Mouse (Mus musculus): Measurements from ENCODE around the gene Mrpl53. TPM values are rescaled to one million over a fixed set of nuclear protein-coding genes. Genes with fewer than 3 reads are reported as not detected.

Mrpl53 gene
- polyA plus RNA-seq (2017; shearing (Covaris generic)) = 65.4 TPM

DNA sequence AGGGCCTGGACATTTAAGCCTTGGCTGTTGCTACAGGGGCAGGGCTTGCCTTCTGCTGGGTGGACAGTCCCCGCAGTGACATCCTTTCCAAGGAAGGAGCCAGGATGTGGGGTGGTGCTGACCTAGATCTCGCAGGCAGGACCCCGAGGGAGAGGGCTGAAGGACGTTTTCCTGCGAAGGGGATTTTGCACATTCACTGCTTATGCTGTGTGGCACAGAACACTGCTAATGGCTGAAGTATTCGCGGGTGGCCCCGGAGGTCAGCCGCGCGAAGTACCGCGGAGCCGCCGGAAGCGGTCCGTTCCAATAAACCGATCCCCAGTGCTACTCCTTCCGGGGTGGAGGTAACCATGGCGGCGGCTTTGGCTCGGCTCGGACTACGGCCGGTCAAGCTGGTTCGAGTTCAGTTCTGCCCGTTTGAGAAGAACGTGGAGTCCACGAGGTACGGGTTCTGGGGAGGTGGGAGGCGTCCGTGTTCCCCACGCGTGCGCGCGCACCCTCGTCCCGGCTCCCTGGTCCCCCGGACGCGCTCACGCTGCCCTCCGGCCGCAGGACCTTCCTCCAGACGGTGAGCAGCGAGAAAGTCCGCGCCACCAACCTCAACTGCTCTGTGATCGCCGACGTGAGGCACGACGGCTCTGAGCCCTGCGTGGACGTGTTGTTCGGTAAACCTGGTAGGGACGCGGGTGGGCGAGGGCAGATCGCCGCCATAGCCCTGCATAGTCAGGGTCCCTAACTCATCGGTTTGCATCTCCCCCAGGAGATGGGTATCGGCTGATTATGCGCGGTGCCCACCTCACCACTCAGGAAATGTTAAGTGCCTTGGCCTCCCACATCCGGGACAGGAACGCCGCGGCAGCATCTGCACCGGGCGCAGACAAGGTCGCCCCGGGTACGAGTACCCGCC, at the start of gene Mrpl53:
Gene Mrpl53 (plus strand): TSS at position 279 of the 907 bp plus-strand sequence.

GRCm38 (mm10) chr6:83070247-83070310, 38.8 kb upstream of the Mrpl53 start, which contains the start of gene Tlx2:
Gene Tlx2 (minus strand): TSS chr6:83070293.

GRCm38 (mm10) chr6:83077630-83078323, 31.1 kb upstream of the Mrpl53 start, which contains the start of gene Pcgf1:
Gene Pcgf1 (plus strand): TSS chr6:83077869.

GRCm38 (mm10) chr6:83086121-83087035, 22.5 kb upstream of the Mrpl53 start, which contains the start of gene Lbx2:
Gene Lbx2 (plus strand): TSS chr6:83086367.

GRCm38 (mm10) chr6:83101316-83101687, 7.5 kb upstream of the Mrpl53 start, which contains the start of the genes Ccdc142 and Gm42688:
Gene Ccdc142 (plus strand): TSS chr6:83101601.
Gene Gm42688 (plus strand): TSS chr6:83101617.

GRCm38 (mm10) chr6:83115011-83115671, 6.3 kb downstream of the Mrpl53 start, which contains the start of gene Mogs:
Gene Mogs (plus strand): TSS chr6:83115496.

DNA sequence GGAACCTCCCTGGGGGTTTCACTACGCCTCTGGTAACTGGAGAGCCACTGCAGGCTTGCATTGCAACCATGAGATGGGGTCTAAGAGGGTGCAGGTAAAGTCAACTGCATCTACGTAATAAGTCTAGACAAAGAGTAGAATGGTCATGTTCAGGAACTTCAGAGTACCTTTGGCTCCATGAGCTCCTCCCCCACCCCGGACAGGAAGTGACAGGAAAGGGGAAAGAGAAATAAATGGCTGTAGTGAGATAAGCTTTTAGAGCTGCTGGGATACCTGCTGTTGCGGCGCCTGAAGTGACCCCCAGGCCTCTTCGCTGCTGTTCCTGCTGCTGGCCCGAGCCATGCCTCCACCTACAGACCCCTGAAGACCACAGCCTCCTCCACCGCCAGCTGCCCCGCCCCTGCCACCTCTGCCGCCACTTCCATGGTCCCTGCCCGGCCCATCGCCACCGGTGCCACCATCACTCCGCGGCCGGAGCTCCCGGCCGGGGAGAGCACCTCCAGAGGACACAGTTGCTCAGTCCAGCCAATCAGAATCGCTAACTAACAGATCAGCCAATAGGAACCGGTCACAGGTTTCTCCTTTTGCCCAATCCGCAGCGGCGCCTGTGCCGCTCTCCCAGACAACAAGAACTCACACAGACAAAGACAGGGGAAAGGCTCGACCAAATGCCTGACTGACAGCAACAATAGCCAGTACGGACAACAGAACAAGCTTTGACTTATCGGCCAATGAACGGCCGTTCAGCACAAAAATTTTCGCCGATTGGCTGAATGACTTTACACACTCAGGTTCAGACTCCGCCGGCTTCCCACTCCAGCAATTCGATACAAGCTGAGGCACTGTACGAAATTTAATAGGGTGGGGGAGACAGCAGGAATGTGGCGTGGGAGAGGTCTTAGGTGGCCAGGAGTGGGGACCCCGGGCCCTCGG, 12.4 kb downstream of the Mrpl53 start, which contains the start of gene Wbp1:
Gene Wbp1 (minus strand): TSS at position 630 of the 933 bp plus-strand sequence.

GRCm38 (mm10) chr6:83125331-83125730, 16.5 kb downstream of the Mrpl53 start, which contains the start of gene Ino80b:
Gene Ino80b (minus strand): TSS chr6:83125431.

GRCm38 (mm10) chr6:83134951-83135513, 26.2 kb downstream of the Mrpl53 start, which contains the start of gene Rtkn:
Gene Rtkn (plus strand): TSS chr6:83135463.

GRCm38 (mm10) chr6:83156259-83156684, 47.4 kb downstream of the Mrpl53 start, which contains the start of the genes Wdr54 and 1700003E16Rik:
Gene Wdr54 (minus strand): TSS chr6:83156397.
Gene 1700003E16Rik (plus strand): TSS chr6:83156404.

Other genes starting within 250 kb of the Mrpl53 start
- 3.6 TPM for gene Sema4f, start 169.3 kb upstream of the Mrpl53 start, polyA plus RNA-seq (2017; shearing (Covaris generic))
- gene M1ap, start 162.1 kb upstream of the Mrpl53 start, polyA plus RNA-seq (2017; shearing (Covaris generic)) = 0.64 TPM
- 56.5 TPM for gene Dok1, start 75.6 kb upstream of the Mrpl53 start, polyA plus RNA-seq (2017; shearing (Covaris generic))
- gene Loxl3, start 74.9 kb upstream of the Mrpl53 start, polyA plus RNA-seq (2017; shearing (Covaris generic)) = 0.32 TPM
- 472 TPM for gene Aup1, start 54.5 kb upstream of the Mrpl53 start, polyA plus RNA-seq (2017; shearing (Covaris generic))
- 67.6 TPM for gene Htra2, start 53.8 kb upstream of the Mrpl53 start, polyA plus RNA-seq (2017; shearing (Covaris generic))
- gene Dqx1, start 51.2 kb upstream of the Mrpl53 start, polyA plus RNA-seq (2017; shearing (Covaris generic)) = 4.9 TPM
- not detected for gene Tlx2, start 38.7 kb upstream of the Mrpl53 start, polyA plus RNA-seq (2017; shearing (Covaris generic))
- gene Pcgf1, start 31.2 kb upstream of the Mrpl53 start, polyA plus RNA-seq (2017; shearing (Covaris generic)) = 32.7 TPM
- gene Lbx2, start 22.7 kb upstream of the Mrpl53 start, polyA plus RNA-seq (2017; shearing (Covaris generic)) = not detected
- gene Ccdc142, start 7.4 kb upstream of the Mrpl53 start, polyA plus RNA-seq (2017; shearing (Covaris generic)) = 5.2 TPM
- gene Gm42688, start 7.4 kb upstream of the Mrpl53 start, polyA plus RNA-seq (2017; shearing (Covaris generic)) = 5.8 TPM
- gene Mogs, start 6.5 kb downstream of the Mrpl53 start, polyA plus RNA-seq (2017; shearing (Covaris generic)) = 3.9 TPM
- gene Wbp1, start 12.5 kb downstream of the Mrpl53 start, polyA plus RNA-seq (2017; shearing (Covaris generic)) = 71.7 TPM
- 13.0 TPM for gene Ino80b, start 16.4 kb downstream of the Mrpl53 start, polyA plus RNA-seq (2017; shearing (Covaris generic))
- 0.92 TPM for gene Rtkn, start 26.4 kb downstream of the Mrpl53 start, polyA plus RNA-seq (2017; shearing (Covaris generic))
- 1.9 TPM for gene Wdr54, start 47.4 kb downstream of the Mrpl53 start, polyA plus RNA-seq (2017; shearing (Covaris generic))
- gene 1700003E16Rik, start 47.4 kb downstream of the Mrpl53 start, polyA plus RNA-seq (2017; shearing (Covaris generic)) = not detected
- gene Dctn1, start 56.9 kb downstream of the Mrpl53 start, polyA plus RNA-seq (2017; shearing (Covaris generic)) = 86.5 TPM
- gene Slc4a5, start 110.8 kb downstream of the Mrpl53 start, polyA plus RNA-seq (2017; shearing (Covaris generic)) = 0.87 TPM
- gene Mthfd2, start 216.9 kb downstream of the Mrpl53 start, polyA plus RNA-seq (2017; shearing (Covaris generic)) = 80.7 TPM
- gene Mob1a, start 217.0 kb downstream of the Mrpl53 start, polyA plus RNA-seq (2017; shearing (Covaris generic)) = 125 TPM
- gene Bola3, start 240.1 kb downstream of the Mrpl53 start, polyA plus RNA-seq (2017; shearing (Covaris generic)) = 54.9 TPM